Mouse (Mus musculus): Measurements from ENCODE around the gene S100b.

The S100b gene

DNA sequence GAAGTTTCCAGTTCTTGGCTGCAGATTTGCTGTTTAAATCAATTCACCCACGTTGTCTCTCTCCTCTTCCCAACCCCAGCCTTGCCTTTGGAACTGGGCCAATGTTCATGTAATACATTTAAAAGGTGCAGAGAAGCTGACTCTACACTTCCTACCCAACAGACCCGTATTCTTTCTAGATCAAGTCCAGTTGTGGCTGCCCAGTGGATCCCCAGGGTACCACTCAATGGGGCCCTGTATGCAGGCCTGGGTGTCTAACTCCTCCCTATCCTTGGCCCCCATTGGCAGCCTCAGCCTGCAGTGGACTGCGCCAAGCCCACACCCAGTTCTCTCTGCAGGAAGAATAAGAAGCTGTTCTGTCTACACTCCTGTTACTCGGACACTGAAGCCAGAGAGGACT, at the start of gene S100b:
S100b (plus strand) TSS at position 318 of the 400 bp plus-strand sequence.
- DNase-seq: peak; percentile 20

DNA sequence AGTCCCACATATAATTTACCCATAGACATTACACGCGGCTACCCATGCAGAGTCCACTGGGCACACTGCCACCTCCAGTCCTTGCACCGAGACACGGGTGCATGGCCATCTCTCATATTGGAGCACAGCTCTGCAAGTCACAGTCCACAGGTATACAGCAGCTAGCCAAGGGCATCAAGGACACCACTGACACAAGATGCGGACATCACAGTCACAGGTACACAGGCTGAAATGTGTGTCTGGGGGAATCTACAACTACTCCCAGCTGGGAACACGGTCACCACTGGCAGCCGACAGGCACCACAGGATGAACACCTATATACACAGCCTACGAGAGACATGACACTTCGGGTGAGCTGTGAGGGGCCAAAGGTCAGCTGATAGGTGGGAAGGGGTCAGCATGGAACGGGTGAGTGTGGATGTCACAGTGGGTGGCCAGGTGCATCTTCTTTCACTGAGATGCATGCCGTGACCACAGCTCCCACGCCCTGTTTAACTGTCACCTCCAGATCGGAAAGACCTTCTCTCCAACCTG, 46.3 kb upstream of the S100b start:
- DNase-seq: no peak

DNA sequence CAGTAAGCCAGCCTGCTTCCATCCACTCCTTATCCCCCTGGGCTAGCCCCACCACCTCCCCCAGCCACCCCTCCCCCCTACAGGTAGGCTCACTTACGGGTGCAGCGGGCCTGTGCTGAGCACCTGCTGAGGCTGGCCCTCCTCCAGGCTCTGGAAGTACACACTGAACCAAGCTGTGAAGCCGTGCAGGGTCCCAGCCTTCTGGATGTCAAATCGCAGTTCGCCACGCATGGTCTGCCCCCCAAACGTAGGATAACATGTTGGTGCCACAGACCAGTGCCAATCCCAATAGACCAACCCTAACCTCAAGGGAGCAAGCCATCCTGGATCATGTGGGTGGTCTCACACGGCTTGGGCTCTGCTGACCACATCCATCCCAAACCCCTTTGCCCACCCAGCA, 44.4 kb upstream of the S100b start:
- no peak for DNase-seq

DNA sequence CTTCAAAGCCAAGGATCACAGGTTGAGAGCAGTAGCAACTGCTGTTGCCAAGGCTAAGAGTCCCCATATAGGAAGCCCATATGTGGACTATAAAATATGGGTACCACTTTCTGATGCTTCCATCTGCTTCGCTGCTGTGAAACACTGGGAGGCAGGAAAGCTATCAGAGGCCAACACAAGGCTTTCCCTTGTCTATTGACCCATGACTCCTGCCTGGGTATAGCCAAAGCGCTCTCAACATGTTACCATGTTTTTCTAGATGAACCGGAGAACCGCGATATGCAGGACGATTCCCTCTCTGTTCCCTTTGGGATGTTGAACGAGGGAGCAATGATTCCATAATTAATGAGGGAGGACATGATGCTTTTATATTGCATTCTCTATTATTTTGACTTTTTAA, 42.8 kb upstream of the S100b start:
- no peak for DNase-seq

DNA sequence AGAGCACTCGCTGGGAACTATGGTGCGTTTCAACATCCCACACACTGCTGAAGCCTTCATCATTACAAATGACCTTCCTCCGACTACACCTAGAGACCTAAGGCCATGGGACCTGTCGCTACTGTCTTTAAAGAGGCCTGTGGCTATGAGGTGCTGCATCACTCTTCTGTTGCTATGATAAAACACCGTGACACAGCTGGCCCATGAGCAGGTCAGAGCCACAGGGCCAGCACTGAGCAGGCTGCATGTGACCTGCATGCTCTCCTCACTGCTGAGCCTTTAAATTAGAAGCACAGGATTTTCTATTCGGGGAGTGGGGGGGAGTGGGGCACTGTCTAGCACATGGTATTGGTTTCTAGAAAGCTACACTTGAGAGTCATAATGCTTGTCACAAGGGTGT, 41.5 kb upstream of the S100b start:
- DNase-seq: no peak

DNA sequence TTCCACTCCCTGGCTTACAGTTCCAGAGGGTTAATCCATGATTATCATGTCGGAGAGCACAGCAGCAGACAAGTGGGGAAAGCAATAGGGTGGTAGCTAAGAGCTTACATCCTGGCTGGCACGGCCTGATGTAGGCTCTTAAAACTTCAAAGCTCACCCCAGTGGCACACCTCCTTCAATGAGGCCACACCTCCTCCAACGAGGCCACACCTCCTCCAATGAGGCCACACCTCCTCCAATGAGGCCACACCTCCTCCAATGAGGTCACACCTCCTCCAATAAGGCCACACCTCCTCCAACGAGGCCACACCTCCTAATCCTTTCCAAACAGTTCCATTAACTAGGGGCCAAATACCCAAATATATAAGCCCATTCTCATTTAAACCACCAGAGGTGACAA, 39.5 kb upstream of the S100b start:
- DNase-seq: no peak

DNA sequence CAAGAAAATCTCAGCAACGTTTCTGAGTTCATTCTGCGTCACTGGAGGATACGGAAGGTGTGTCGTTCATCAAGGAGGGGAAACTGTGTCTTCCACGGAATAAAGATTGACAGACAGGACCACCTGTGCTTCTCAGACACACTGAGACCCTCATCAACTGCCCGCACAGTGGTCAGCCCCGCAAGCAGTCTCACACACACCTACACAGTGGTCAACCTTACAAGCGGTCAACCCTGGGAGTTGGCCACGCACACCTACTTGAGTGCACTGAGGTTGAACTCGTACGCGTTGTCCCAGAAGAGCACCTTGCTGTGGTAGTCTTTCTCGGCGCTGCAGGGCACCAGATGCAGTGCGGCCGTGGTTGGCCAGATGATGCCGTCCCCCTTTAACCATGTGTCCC, 36.6 kb upstream of the S100b start:
- no peak for DNase-seq

DNA sequence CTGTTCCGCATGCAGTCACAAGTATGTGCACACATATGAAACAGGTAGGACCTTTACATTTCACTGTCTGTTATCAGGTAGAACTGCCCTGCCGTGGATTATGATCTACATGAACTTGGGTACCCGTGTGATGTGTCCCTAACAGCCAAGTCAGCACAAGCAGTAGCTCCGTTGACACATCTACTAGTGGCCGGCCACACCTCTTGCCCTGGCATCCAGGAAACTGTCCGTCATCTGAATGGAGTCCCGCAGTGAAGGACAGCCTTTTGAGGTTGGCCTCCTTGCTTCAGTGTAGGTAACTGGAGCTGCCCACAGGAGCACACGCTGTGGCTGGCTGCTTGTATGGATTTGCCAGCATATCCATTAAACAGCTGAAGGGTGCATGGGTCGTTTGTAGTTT, 35.4 kb upstream of the S100b start:
- no peak for DNase-seq

DNA sequence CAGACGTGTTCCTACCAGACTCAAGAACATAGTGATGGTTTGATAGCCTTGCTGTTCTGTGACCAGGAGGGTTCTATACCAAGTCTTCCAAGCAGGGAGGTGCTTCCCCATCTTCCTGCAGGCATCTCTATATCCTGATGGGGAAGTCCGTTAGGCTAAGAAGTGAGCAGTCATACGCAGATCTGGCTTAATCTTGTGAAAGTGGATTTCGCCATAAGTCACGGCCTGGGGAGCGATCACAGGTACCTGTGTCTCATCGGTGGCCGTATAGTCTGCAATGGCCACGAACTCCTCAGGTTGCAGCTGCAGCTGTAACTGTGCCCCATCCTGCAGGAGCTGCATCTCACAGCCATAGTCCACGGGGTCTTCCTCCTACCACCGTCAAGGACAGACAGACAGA, 27.7 kb upstream of the S100b start:
- DNase-seq: no peak

DNA sequence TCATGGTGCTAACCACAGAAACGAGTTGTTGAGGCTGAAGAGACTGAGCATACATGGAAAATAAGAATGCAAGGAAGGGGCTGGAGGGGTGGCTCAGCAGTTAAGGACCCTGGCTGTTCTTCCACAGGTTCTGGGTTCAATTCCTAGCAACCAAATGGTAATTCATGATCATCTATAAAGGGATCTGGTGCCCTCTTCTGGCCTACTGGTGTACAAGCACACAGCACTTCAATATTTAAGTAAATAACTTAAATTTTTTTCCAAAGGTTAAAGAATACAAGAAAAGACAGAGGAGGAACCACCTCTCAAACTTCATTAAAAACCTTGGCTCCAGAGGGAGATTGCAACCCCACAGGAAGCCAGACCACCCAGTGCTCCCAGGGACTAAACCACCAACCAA, 24.0 kb upstream of the S100b start:
- no peak for DNase-seq

DNA sequence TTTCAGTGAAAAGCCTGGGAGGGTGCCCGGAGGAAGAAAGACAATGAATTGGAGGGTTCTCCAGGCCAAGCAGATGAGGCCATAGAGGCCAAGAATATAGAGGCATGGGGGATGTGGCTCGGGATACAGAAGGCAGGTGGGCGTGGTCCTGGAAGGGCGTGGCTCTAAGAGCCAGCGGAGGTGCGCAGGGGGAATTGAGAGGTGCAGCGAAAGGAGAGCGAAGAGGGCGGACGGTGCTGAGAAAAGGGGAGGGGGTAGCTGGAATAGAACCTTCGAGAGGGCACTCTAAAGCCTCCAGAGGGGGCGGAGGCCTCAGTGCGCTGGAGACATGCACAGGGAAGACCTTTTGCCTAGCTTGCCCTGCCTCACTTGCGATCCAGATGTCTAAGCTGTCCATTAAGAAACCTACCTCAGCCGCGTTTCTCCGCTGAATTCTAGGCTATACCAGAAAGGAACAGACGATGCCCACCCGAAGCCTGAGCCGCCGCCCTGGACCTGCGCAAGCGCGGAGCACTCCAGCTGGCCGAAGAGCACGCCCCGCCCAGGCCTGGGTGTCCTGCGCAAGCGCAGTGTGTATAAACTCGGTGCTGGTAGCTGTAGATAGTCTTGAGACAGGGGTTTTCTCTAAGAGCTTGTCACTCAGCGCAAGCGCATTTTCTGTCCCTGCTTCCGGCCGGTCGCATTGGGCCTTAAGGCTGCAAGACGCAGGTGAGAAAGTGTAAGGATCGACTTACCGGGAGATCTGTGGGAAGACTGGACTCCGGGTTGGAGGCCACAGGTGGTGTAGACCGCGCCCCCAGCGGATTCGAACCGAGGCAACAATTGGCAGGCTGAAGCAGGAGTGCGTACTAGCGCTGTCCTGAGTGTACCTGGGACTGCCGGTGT, 16.1 kb upstream of the S100b start, which contains the start of gene Prmt2:
Prmt2 (minus strand) TSS at position 525 of the 885 bp plus-strand sequence.
- peak; percentile 85 for DNase-seq

DNA sequence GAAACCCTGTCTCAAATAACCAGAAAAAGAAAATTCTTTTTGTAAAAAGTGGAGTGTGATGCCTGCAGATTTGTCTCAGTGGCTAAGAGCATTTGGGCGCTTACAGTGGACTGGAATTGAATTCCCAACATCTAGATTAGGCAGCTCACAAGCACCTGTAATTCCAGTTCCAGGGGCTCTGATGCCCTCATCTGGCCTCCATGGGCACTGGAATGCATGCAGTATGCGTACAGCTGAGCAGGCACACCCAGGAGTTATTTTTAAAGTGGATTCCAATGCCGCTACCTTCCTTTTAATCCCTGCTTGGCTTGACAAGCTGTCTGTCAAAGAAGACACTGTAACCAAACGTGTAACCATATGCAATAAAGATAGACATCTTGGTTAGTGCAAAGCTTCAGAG, 14.3 kb upstream of the S100b start:
- no peak for DNase-seq

DNA sequence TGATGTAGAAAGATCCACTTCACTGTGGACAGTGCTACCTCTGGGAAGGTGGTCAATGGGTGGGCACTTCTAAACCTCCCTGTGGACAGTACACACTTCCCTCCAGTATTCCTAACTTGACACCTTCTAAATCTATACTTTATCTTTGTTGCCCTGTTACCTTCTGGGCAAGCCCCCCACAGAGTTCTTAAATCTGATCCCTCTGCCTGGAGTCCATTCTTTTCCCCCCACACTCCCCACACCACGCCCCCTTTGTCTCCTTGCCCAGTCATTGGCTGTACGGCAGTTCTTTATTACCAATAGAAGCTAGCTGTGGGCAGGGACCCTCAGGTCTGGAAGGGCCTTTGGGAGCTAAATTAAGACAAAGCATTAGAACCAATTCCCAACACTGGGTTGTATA, 8.5 kb upstream of the S100b start:
- no peak for DNase-seq

DNA sequence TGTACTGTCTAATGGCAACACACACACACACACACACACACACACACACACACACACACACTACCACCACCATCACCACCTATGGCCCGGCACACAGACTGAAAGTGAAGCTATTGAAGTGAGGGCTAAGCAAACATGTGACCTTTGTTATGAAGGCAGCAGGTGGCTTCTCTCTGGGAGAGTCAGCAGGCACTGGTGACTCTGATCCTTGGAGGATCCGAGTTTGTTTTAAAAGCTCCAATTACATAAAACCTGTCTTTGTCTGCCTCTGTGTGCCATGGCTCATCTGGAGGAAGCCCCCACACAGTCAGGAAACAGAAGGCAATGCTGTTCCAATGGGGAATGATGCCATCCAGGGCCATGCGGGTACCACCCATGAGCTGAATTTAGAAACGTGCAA, 7.1 kb upstream of the S100b start:
- no peak for DNase-seq

DNA sequence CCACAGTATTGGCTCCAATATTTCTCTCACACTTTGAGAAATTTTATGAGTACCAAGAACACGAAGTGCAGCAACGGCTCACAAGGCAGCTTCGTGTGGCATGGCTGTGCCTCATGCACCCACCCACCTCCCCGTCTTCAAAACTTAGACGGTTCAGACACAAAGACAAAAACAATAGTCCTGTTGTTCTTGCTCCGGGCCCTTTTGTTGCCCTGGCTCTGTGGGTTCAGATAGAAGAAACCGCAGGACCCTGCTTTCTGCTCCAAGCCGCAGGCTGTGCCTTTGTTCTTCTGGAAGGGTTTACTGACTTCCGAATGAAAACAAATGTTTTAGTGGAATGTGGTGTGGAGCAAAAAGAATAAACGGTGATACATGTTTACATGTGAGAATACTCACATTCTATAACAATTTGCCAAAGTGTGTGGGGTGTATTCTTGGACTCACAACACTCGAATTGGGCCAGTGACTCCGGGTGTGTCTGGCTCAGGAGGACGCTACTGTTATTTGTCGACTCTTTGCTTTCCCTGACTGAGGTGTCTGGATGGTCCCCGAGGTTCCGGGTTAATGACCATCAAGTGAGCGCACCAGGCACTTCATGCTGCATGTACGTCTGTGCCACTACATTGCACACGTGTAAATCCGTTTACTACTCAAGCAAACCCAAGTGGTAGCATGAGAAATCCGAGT, 5.5 kb upstream of the S100b start:
- no peak for DNase-seq

DNA sequence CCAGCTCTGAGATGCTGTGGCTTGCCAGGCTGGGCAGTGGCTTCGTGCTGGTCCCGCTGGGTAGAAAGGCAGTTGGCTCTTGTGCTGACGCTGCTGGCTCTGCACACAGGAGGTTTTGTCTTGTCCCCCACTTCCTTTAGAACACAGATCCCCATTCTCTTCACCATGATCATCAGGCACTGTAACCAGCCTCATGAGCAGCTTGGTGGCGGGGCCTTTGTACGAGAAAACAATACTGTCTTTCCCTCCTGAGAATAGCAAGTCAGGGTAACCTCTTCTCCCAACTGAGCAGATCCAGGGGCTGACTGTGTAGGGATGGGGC, 5.0 kb upstream of the S100b start:
- DNase-seq: peak; percentile 13

DNA sequence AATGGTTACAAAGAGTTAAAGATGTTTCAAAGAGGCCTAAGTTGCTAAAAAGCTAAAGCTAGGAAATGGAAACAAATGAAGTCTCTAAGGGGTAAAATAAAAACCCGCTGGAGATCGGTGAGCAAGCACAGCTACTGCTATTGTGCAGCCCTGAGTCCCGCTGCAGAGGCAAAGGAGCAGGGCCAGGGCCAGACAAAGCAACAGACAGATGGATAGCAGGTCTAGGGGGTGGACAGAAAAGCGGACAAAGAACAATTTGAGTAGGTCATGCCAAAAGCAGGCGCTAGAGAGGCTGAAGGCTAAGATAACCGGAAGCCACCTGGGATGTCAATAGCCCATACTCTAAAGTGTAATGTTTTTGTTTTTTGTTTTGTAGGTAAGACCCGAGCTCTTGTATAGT, 2.8 kb upstream of the S100b start:
- DNase-seq: no peak

DNA sequence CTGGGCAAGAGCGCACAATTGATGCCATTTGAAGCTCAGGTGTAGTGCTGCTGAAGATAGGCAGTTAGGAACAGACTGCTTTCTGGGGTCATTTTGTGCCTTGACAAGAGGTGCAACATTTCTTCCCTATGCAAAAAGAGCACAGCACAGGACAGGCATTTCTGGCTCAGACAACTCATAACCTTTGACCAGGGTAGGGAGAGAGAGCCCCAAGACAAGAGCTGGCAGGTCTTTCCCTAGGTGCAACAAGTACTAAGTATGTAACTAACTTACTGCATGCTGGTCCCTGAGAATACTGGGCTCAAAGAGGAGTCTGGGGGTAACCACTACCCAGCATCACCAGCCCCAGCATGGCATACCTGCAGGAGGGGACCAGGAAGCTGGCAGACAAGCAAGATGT, 574 bp upstream of the S100b start:
- no peak for DNase-seq

DNA sequence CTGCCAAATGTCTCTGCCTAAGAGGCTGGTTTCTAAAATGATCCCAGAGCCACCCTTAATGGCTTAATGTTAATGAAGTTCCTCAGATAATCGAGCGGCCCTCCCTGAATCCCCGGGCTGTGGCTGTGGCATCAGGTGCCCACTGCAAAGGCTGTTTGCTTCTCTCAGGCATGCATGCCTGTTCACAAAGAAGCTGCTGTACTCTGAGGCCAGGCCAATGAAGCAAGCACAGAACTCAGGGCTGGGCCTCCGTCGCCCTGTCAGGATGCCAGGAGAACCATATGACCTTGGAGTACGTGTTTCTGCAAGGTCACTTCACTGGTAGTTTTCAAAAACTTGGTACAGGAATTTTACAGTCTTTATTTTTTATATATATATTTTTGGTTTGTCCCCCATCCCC, 2.0 kb downstream of the S100b start:
- DNase-seq: no peak

DNA sequence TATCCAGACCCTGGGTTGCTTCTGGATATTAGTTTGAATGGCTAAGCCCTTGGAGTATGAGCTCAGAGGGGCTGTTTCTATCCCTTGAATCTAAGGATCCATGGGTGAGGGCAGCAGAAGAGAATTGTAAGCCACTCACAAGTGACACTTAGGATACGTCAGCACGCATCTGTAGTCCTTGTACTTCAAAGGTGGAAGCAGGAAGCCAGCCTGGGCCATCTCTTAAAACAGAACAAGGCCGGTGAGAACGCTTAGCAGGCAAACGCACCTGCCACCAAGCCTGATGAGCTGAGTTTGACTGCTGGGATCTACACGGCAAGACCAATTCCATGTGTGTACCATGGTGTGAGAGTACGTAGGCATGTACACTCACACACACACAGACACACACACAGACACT, 3.6 kb downstream of the S100b start:
- DNase-seq: no peak

DNA sequence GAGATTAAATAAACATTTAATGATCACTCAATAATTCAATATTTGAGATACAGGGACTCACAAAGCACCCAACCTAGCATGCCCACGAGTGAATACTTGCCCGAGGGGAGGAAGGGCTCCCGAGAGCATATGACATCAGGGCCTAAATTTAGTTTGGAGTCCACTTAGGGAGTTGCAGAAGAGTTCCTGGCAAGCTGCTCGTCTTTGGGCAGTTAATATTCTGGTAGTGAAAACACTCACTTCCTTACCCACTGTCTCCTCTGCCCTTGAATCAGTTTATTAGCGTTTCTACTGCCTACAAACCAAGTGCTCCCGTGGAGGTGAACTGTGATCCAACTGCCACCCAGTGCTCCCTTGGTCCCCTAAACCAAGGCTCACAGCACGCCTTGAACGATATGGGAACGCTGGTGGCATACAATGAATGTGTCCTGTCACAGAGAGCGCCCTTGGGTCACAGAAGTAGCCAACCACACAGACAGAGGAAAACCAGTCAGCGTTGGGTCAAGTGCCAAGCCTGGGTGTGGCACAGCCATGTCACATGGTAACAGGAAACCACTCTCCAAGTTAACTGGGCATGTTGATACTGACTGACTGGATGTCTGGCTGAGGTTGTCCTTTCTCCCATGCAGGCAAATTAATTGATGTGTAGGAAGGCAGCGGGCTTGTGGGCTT, 4.2 kb downstream of the S100b start:
- DNase-seq: peak; percentile 30

DNA sequence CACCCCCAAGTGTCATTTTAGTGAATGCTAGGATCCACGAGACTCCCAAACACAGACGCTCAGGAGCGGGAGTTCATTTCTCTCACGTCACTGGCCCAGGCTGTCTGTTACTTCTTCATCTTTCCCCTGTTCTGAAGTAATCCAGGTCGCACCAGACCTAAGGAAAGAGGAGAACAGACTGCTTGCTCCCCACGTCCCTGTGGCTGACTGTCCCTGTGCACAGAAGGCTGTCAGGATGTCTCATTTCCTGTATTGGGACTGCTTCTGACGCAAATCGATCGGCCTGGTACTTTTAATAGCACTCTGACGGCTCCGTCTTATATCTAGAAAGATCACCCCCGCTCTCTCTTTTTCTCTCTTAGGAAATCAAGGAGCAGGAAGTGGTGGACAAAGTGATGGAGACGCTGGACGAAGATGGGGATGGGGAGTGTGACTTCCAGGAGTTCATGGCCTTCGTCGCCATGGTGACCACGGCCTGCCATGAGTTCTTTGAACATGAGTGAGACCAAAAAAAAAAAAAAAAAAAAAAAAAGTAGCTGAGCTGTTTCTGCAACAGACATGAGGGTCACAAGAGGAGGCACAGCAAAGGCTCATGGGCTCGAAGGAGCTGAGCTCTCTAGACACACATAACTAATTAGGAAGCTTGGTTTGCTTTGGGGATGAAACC, 6.0 kb downstream of the S100b start:
- DNase-seq: no peak

DNA sequence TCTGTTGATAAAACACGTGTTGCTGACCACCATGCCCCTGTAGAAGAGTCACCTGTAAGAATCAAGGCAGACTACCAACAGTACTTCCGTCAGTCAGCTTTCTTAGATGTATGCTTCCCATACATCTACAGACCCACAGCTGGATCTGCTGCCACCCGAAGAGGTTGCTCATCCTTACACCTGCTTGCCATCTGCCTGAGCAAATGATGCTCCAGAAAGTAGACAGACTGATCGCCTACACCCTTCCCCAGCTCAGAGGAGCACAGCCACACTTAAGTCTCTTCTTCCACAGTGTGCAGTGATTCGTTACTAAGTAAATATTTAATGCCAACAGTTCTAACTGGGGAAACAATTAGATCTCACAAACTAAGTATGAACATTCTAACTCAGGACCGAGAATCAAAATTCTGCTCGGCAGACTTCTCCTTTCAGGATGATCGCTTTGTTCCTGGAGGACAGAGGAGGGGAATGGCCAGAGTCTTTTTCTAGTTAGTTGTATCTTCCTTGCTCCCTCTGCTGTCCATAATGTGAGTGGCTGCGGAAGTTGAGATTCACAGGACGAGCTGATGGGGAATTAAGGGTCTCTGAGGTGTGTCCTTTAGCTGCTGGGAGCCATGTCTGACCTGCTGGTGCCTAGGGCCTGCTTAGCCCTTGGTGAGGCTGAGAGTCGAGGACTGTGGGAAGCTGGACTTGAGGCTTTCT, 6.9 kb downstream of the S100b start:
- DNase-seq: no peak
